Mouse (Mus musculus) NIH3T3 (cell line): ENCODE results near the gene B3gnt9.

Experiments
- DNase-seq: peaks from one replicate; pipeline ENCODE4 v3.0.0-alpha.2; 2012; ENCODE audit warnings: low read depth

B3gnt9 gene

DNA sequence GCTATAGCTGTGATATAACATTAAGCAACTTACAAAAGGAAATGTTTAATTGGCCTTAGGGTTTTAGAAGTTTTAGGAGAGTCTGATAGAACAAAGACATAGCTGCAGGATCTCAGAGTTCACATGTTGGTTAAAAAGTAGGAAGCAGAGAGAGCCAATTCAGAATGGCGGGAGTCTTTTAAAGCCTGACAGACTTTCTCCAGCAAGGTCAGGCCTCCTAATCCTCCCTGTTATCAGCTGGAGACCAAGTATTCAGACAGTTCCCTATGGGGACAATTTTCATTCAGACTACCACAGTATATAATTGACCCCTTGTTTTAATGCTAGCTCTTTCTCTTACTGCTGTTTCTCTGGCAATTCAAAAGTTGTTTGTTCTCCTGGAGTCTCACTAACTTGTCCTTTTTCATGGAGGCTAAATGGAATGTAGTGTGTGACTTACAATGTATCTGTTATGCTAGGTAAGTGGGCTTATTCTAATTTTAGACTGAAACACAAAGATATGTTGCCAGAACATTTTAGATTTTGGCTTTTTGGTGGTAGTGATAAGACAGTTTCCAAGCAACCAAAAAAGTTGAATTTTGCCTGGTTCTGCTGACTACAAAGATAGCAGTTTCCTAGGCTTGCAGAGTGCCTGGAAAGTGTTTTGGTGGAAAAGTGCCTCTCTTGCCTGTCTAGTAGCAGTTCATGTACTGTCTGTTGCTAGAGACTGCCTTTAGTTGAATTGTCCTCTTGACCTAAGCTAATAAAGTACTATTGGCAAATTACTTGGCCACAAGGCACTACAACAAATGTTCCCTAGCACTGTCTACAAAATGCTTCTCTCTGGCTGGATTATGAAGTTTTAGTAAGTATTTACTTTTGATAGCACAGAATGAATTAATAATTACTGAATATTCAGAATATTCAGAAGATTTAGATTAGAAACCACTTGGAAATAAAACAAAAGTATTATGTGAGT lies 45.5 kb downstream of the B3gnt9 start:
- no peak for DNase-seq

DNA sequence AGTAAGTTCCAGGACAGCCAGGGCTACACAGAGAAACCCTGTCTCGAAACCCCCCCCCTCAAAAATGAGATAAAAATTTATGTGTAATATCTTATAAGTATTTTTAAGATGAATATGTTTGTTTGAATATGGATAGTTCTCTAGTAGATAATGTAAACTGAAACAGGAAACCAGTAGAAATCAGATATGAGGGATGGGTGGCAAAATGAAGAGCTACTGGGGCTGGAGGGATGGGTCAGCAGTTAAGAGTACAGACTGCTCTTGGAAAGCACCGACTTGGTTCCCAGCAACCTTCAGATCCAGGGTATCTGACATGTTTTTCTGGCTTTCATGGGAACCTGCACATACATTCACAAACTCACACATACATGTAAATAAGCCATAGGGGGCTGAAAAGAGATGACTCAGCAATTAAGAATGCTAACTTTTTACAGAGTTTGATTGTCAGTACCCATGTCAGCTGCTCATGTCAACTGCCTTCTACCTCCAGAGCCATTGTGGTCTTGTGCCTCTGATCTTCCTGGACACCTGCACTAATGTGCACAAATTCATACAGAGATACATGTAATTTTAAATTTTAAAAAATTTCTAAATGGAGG lies 47.2 kb downstream of the B3gnt9 start:
- no peak for DNase-seq

DNA sequence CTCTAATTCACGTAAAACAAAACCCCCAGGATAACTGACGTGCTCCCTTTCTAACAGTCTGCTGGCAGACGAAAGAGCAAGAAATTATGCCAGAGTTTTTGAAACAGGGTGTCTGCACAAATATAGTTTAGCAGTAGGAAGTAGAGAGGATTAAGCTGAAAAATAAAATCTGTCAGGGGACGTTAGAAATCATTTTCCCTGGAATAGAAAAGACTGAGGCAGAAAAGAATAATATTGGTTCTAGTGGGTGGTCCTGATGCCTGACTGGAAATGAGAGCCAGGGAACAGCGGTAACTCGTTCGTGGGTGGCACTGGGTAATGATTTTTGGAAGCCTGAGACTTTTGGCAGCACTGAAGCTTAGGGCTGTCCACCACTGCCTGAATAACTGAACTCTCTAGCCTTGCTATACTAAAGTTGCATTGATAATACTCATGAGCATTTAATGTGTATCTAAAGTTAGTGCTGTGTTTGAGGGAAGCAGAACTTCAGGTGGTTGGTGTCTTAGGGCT lies 48.1 kb downstream of the B3gnt9 start:
- DNase-seq: no peak

DNA sequence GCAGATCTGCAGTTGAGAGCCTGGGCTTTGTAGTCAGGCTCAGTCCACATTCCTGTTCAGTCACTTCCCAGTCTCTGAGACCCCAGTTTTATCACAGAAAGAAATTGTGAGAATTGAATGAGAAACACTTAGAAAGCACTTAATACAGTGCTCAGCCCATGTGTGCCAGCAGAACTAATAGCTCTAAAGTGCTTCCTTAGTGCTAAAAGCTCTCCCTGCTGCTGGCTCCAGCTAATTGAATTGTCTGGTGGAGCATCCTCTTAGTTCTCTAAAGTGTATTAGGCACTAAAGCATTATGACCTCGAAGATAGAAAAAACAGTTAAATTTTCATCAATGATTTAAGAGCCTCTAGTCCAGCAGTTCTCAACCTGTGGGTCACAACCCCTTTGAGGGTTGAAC lies 49.2 kb downstream of the B3gnt9 start:
- DNase-seq: no peak
